Mouse (Mus musculus): ENCODE data around the gene Ugp2. TPM values are rescaled to one million over a fixed set of nuclear protein-coding genes. Genes with fewer than 3 reads are reported as not detected.

Ugp2 gene
- total RNA-seq, 2 experiments from 2014 or later, result 99.2 to 169 TPM

Small RNAs within 50 kb of the gene (microRNA-seq; reads per million reads assigned to microRNA genes)
- gene Mir1933 (ENCODE audit: borderline number of aligned reads in 2 of 2), result 0 reads per million in 2 experiments

Other genes starting within 250 kb of the Ugp2 start
- gene Vps54, start 131.9 kb downstream of the Ugp2 start, total RNA-seq (2021), result 10 to 100 TPM; 31.3 to 33.8 TPM
- 10 to 100 TPM; 15.2 to 18.8 TPM for gene Wdpcp, start 201.0 kb upstream of the Ugp2 start, total RNA-seq (2021)
- gene Mdh1, start 201.2 kb upstream of the Ugp2 start, total RNA-seq (2021), result 100 to 1,000 TPM; 650 to 678 TPM